Mouse (Mus musculus) ES-E14 (cell line): ENCODE results near the gene Gpr137. TPM values are rescaled to one million over a fixed set of nuclear protein-coding genes. Genes with fewer than 3 reads are reported as not detected.

Experiments
- DNase-seq: peaks from one replicate; pipeline ENCODE4 v3.0.0-alpha.2; 2013; ENCODE audit warnings: low read depth, low spot score
- H3K27ac ChIP-seq: 2 replicates; pipeline ENCODE4 v1.5.1; 2012; ENCODE audit warnings: low read depth, mild to moderate bottlenecking, low read length, moderate library complexity, mixed read lengths; ENCODE audit not compliant: poor library complexity, insufficient read depth, severe bottlenecking
- H3K36me3 ChIP-seq: 2 replicates; pipeline ENCODE4 v1.6.1; 2012; ENCODE audit warnings: mild to moderate bottlenecking, low read length, moderate library complexity, mixed read lengths; ENCODE audit not compliant: control insufficient read depth, poor library complexity, insufficient read depth, severe bottlenecking
- H3K4me1 ChIP-seq, 2 experiments: fragments of 150-350 bp in 1 of 2; sonication (generic) in 1 of 2; 2 replicates each; pipeline ENCODE4 v1.6.1; 2012; ENCODE audit warnings: low read length in 2 of 2, mild to moderate bottlenecking in 1 of 2, mixed read lengths in 1 of 2; ENCODE audit not compliant: control insufficient read depth in 2 of 2, insufficient read depth in 2 of 2, poor library complexity in 1 of 2
- H3K4me3 ChIP-seq, 2 experiments: fragments of 150-350 bp in 1 of 2; sonication (generic) in 1 of 2; 2 replicates each; pipeline ENCODE4 v1.5.1; 2012; ENCODE audit warnings: low read length in 2 of 2, low read depth in 1 of 2, mild to moderate bottlenecking in 1 of 2, mixed read lengths in 1 of 2; ENCODE audit not compliant: insufficient read depth in 1 of 2, poor library complexity in 1 of 2, severe bottlenecking in 1 of 2
- H3K9ac ChIP-seq: 2 replicates; pipeline ENCODE4 v1.6.1; 2012; ENCODE audit warnings: low read depth, mild to moderate bottlenecking, low read length, mixed read lengths; ENCODE audit not compliant: poor library complexity, insufficient read depth, severe bottlenecking
- H3K9me3 ChIP-seq: fragments of 150-350 bp; sonication (generic); 2 replicates; pipeline ENCODE4 v1.6.1; 2012; ENCODE audit warnings: low read depth, mild to moderate bottlenecking, low read length; ENCODE audit not compliant: control insufficient read depth, insufficient read depth
- CHD2 ChIP-seq: IDR thresholded peaks from 2 replicates; pipeline ENCODE4 v1.6.1; 2014; ENCODE audit warnings: mild to moderate bottlenecking, low read depth, low read length, inconsistent platforms
- HCFC1 ChIP-seq: IDR thresholded peaks from 2 replicates; pipeline ENCODE4 v1.6.1; 2012; ENCODE audit warnings: low read length, inconsistent platforms, borderline replicate concordance; ENCODE audit not compliant: insufficient read depth
- MAFK ChIP-seq: IDR thresholded peaks from 2 replicates; pipeline ENCODE4 v1.6.1; 2014; ENCODE audit warnings: mild to moderate bottlenecking, low read depth, low read length, inconsistent platforms; ENCODE audit not compliant: insufficient read depth
- ZC3H11A ChIP-seq: IDR thresholded peaks from 2 replicates; pipeline ENCODE4 v1.6.1; 2012; ENCODE audit warnings: low read depth, mild to moderate bottlenecking, inconsistent platforms, low read length, borderline replicate concordance
- ZNF384 ChIP-seq: IDR thresholded peaks from 2 replicates; pipeline ENCODE4 v1.6.1; 2012; ENCODE audit warnings: low read depth, low read length, inconsistent platforms
- in situ Hi-C, 2 experiments: fragments of 600-800 bp; cut with MboI; formaldehyde crosslinking; loops; one replicate each; pipeline ENCODE4 v1.15.1; 2025; ENCODE audit warnings: low sequenced_read_pairs in 2 of 2, inconsistent platforms in 1 of 2; ENCODE audit not compliant: unreplicated experiment in 2 of 2
- total RNA-seq: library from RNA; depleted of rRNA; stranded (reverse); fragments of 300-350 nt; gene quantifications from 2 replicates; pipeline ENCODE4 v1.2.3, GENCODE M21; 2012

Gene Gpr137
- total RNA-seq, 1 experiment = 23.7 TPM

GRCm38 (mm10) chr19:6970460-6971085, 28.3 kb upstream of the Gpr137 start:
- H3K4me1 ChIP-seq = peaks cover 11 to 33% of the 10 kb centered on the region in 2 experiments; a peak in 3 of 4 replicates
- in situ Hi-C loops = no loop called here
- TF ChIP-seq MAFK (no peak), ZC3H11A (no peak), HCFC1 (no peak), ZNF384 (no peak), CHD2 (no peak)

GRCm38 (mm10) chr19:6969665-6970381, 27.5 kb upstream of the Gpr137 start:
- peak overlapping the region; percentile 59; the same call in 1 of the 2 replicates for H3K27ac ChIP-seq

More at GRCm38 (mm10) chr19:6970460-6971085, 28.3 kb upstream of the Gpr137 start:
- DNase-seq = no peak
- H3K9me3 ChIP-seq = no peaks in the 10 kb centered on the region
- H3K36me3 ChIP-seq = peaks cover 10% of the 10 kb centered on the region
- H3K9ac ChIP-seq = peak overlapping the region; percentile 51; the same call in 1 of the 2 replicates
- peak overlapping the region; percentile 38 to 44; a peak in 3 of 4 replicates for H3K4me3 ChIP-seq
- H3K27ac ChIP-seq = peak overlapping the region; percentile 59; the same call in 1 of the 2 replicates

GRCm38 (mm10) chr19:6969291-6969664, 27.0 kb upstream of the Gpr137 start:
- H3K9me3 ChIP-seq = no peaks in the 10 kb centered on the region
- peak overlapping the region; percentile 74 to 87 for H3K4me3 ChIP-seq
- H3K4me1 ChIP-seq = peaks cover 11 to 39% of the 10 kb centered on the region in 2 experiments; a peak in 3 of 4 replicates
- peaks cover 21% of the 10 kb centered on the region for H3K36me3 ChIP-seq
- DNase-seq = no peak
- in situ Hi-C loops = no loop called here
- TF ChIP-seq ZC3H11A (no peak), CHD2 (no peak), MAFK (no peak), HCFC1 (no peak), ZNF384 (no peak)
- H3K27ac ChIP-seq = no peak overlapping the region
- H3K9ac ChIP-seq = peak overlapping the region; percentile 72

More at GRCm38 (mm10) chr19:6969665-6970381, 27.5 kb upstream of the Gpr137 start:
- no peaks in the 10 kb centered on the region for H3K9me3 ChIP-seq
- H3K9ac ChIP-seq = peak overlapping the region; percentile 72
- TF ChIP-seq ZNF384 (no peak), HCFC1 (0 out of 2 replicates have a peak, but pooled peaks have one; percentile 22), ZC3H11A (peak; percentile 21; the same call in 1 of the 2 replicates)
- DNase-seq = no peak
- H3K4me3 ChIP-seq = peak overlapping the region; percentile 74 to 87
- H3K4me1 ChIP-seq = peaks cover 11 to 39% of the 10 kb centered on the region in 2 experiments; a peak in 3 of 4 replicates
- peaks cover 15% of the 10 kb centered on the region for H3K36me3 ChIP-seq
- in situ Hi-C loops = no loop called here

DNA sequence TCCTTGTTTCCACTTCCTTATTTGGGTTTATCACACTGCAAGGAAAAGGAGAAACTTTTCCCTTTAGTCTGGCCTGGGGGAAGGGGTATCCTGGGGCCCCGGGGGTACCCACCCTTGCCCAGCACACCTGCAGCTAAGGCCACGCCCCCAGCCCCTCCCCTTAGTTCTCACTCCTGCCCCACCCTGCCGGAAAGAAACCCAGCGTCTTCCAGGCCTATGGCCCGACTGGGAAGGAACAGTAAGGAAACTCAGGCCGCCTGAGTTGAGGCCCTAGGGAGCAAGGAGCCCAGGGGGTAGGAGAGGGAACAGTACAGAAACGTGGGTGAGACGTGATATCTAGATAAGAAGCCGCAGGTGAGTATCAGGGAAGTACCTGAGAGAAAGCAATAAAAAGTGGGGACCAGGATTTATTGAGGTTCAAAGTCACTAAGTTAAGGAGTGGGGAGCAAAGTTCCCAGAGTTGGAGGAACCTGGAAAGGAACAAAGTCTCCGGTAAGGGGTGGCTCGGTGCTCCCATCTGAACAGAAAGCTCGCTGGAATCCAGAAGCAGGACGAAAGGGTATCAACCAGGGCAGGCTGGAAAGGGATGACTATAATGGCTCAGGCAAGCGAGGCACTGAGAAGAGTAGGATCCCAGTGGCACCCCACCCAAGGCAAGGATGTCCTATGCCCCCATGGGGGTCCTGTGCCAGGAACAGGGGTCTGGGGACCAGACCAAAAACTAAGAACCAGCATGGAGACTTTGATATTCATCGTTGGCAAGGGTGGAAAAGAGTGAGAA, 26.4 kb upstream of the Gpr137 start:
- no peak for TF ChIP-seq HCFC1
- H3K9me3 ChIP-seq = no peaks in the 10 kb centered on the region
- peak overlapping the region; percentile 74 to 87 for H3K4me3 ChIP-seq
- H3K9ac ChIP-seq = peak overlapping the region; percentile 72; the same call in 1 of the 2 replicates
- no peak for DNase-seq
- H3K36me3 ChIP-seq = peaks cover 27% of the 10 kb centered on the region
- H3K27ac ChIP-seq = no peak overlapping the region
- in situ Hi-C loops = no loop called here
- peaks cover 9 to 38% of the 10 kb centered on the region in 2 experiments; a peak in 3 of 4 replicates for H3K4me1 ChIP-seq
